Mouse (Mus musculus) heart, postnatal 10 days (tissue): ENCODE measurements at regions not wholly inside any gene's neighbourhood (a gene's known extent, or its start where the extent isn't known, plus 50 kb on each side); places are given as distances from the start of the nearest gene placed in this dataset.
A peak's percentile ranks its signal among the peaks of the same experiment; 100 is the strongest.

Experiments
- DNase-seq, 2 experiments: peaks; one replicate each; pipeline ENCODE4 v3.0.0; 2021
- intact Hi-C: fragments of 180-260 bp; cut with DNase I; formaldehyde crosslinking; loops from one replicate; pipeline ENCODE4 v1.15.1; 2025

GRCm38 (mm10) chr10:17326724-17327123 lies 396.3 kb upstream of the Cited2 start:
- DNase-seq, result no peak
- intact Hi-C loops, result no loop called here

DNA sequence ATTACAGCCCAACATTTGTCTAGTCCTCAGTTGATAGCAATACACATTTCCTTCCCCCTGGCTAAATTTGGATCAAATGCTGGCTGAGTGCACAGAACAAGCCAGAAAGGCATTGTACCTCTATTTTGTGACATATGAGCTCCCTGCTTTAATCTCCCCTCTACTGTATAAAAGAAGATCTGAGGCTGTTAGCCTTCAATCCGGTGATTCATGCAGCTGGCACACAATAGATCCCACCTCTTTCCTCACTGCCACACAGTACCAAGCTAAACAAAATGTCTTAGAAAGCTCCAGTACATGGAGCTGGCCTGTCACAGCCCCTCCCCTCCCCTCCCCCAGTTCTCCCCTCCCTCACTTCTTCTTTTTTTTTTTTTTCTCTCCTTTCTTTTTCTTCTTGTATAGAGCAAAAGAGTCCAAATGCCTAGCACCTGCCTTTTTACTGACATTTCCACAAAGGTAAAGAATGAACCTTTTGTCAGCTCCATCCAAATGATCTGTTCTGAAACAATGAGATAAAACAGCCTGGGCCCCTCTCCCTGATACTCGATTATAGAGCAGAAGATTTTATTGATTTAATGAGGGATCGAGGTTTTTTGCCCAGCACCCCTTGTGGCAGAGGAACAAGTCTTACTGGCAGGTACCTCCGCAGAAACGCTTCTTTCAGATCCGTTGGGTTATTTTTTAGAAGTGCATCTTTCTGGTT lies 392.0 kb upstream of the Cited2 start:
- intact Hi-C loops, result no loop called here
- no peak for DNase-seq

GRCm38 (mm10) chr10:17331607-17332008 lies 391.4 kb upstream of the Cited2 start:
- peak in 1 of 2 experiments; percentile 44 for DNase-seq
- intact Hi-C loops, result no loop called here

GRCm38 (mm10) chr10:17332025-17332767 lies 390.8 kb upstream of the Cited2 start:
- intact Hi-C loops, result no loop called here
- no peak for DNase-seq

DNA sequence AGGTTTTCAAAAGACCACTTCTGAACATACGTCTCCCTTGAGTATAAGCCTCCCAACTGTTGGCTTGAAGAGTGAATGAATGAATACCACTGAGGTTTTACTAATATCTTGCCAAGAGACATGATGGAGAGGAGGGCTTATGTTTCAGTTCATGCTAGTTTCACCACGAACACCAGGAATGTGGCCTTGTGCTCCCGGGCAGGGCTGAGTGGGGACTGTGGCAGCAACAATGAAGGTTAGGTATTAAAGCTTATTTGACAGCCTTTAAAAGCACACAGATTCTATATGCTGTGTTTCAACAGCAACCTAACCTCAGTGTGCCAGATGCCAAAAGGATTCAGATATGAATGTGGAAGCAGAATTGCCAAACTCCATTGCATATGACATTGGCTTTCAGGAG lies 390.0 kb upstream of the Cited2 start:
- no peak for DNase-seq
- intact Hi-C loops, result no loop called here

- intact Hi-C loops, result no loop called here
Measured at GRCm38 (mm10) chr10:17333676-17334075, 389.3 kb upstream of the Cited2 start.

DNA sequence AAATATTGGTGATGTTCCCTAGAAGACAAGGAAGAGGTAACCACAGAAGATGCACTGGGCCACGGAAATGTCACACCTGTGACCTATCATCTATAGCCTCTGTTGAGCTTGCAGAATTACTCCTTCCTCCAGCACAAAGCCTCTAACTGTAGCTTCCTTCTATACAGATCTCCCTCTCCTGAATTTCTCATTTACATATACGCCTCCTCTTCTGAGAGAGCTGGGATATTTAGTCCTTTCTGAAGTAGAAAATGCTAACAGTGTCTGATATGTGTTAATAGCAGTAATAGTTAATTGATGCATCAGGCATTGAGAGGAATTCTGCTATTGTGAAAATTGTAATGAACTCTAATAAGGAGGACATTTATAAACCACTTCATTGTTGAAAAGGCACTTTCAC lies 385.8 kb upstream of the Cited2 start:
- intact Hi-C loops, result no loop called here
- DNase-seq, result no peak

More at GRCm38 (mm10) chr10:17333676-17334075, 389.3 kb upstream of the Cited2 start:
- DNase-seq, result no peak

- DNase-seq, result no peak
- intact Hi-C loops, result no loop called here
Measured at GRCm38 (mm10) chr10:17343829-17344228, 379.2 kb upstream of the Cited2 start.

GRCm38 (mm10) chr10:17352202-17352994 lies 370.6 kb upstream of the Cited2 start:
- intact Hi-C loops, result no loop called here
- DNase-seq, result no peak

GRCm38 (mm10) chr10:17355476-17355875 lies 367.5 kb upstream of the Cited2 start:
- peak in 1 of 2 experiments; percentile 56 for DNase-seq

DNA sequence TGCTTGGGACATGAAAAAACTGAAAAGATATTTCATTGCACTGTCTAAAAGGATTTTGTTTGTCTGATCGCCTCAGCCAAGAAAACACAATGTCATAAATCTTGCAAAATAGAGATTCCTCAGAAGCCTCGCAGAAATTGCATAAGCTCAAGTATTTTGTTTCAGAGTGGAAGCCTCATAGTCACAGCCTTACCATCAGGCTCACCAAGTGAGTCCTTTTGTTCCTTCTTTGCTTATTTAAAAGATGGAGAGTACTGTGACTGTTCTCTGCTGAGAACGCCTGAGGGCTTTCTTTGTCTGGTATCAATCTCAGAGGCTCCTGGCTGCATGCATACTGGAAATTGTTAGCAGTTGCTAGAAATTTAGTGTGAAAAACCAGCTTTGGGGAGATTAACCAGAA lies 367.0 kb upstream of the Cited2 start:
- no peak for DNase-seq
- intact Hi-C loops, result no loop called here

More at GRCm38 (mm10) chr10:17355476-17355875, 367.5 kb upstream of the Cited2 start:
- intact Hi-C loops, result no loop called here

DNA sequence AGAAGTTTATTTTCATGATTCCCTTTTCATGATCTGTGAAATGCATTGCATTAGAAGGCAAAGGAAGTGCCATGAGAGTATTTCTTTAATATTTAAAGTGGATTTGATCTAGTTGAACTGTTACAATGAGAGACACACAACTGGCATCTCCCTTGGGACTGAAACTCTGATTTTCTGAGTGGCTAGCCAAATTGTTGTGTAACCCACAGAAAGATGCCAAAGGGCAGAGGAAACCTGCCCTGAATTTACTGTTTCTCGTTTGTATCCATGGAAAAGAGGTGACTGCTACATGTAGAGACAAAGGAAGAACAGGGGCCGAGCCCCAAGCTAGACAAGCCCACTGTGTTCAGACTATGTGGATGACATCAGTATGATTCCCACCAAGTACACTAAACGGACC lies 360.4 kb upstream of the Cited2 start:
- DNase-seq, result no peak
- intact Hi-C loops, result no loop called here

- intact Hi-C loops, result loop anchor here (5.0 kb wide), 1 partner anchor 356 kb away; the partner anchor contains the start of gene Cited2
- no peak for DNase-seq
Measured at GRCm38 (mm10) chr10:17366042-17366740, 356.8 kb upstream of the Cited2 start.

GRCm38 (mm10) chr10:17367026-17367425 lies 356.0 kb upstream of the Cited2 start:
- DNase-seq, result peak; percentile 61 to 73
- intact Hi-C loops, result loop anchor here (5.0 kb wide), 1 partner anchor 355 kb away; the partner anchor contains the start of gene Cited2

GRCm38 (mm10) chr10:17367430-17367829 lies 355.6 kb upstream of the Cited2 start:
- intact Hi-C loops, result loop anchor here (5.0 kb wide), 1 partner anchor 355 kb away; the partner anchor contains the start of gene Cited2
- DNase-seq, result peak in 1 of 2 experiments; percentile 18

DNA sequence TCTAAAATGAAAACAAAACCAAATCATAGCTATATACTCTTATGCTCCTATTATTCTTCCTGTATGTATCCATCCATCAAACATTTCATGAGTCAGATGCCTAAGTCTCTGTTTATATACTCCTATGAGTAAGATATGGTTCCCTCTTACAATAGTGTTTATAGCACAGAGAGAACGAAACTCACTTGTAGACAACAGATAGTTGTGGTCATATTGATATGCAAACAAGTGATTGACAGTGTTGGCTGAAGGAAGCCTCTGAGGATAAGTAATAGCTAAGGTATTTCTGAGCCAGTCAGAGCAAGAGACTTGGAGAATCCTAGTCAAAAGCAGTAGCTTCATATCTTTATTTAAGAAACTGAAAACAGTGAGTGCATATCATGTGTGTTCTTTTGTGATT lies 354.4 kb upstream of the Cited2 start:
- intact Hi-C loops, result loop anchor here (5.0 kb wide), 1 partner anchor 354 kb away; the partner anchor contains the start of gene Cited2
- no peak for DNase-seq

GRCm38 (mm10) chr10:17372905-17373304 lies 350.1 kb upstream of the Cited2 start:
- intact Hi-C loops, result no loop called here
- DNase-seq, result no peak

DNA sequence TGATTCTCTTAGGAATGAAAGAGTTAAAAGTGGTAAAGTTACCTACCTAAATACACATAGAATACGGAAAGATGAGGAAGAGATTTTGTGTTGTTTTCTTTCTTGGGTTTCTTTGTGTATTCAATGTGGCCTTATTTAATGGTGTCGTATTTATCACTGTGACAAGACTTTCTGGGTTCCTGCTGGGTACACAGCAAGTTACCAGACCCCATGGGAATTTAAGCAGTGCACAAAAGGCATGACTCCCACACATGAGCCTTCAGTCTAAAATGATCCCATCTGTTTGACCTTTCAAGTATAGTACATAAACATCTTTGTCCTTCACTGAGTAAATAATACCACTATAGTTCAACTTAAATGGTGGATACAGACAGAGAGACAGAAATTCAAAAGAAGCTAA lies 349.0 kb upstream of the Cited2 start:
- no peak for DNase-seq
- intact Hi-C loops, result no loop called here

DNA sequence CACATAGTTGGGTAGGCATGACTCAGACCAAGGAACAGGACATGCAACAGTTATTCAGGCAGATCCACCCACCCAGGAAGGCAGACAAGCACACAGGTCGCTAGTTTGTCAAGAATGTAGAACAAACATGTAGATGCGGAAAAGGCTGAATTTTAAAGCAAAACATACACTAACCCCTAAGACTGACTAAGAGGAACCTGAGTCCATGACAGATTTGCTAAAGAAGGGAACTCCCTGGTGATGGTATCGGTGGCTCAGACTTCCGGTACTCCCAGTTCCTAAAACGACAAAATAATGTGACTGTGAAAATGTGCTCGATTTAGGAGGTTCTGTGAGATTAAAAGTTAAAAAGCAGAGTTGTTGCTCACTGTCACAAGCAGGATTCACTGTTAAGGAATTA lies 340.0 kb upstream of the Cited2 start:
- intact Hi-C loops, result no loop called here
- DNase-seq, result no peak

- DNase-seq, result peak; percentile 59 to 67
- intact Hi-C loops, result no loop called here
Measured at GRCm38 (mm10) chr10:17385181-17385580, 337.8 kb upstream of the Cited2 start.
